Mouse (Mus musculus): ENCODE measurements around the gene Fbxl20. TPM values are rescaled to one million over a fixed set of nuclear protein-coding genes. Genes with fewer than 3 reads are reported as not detected.

Fbxl20 gene
- polyA plus RNA-seq, 1 experiment from 2014 or later: 20.6 TPM

DNA sequence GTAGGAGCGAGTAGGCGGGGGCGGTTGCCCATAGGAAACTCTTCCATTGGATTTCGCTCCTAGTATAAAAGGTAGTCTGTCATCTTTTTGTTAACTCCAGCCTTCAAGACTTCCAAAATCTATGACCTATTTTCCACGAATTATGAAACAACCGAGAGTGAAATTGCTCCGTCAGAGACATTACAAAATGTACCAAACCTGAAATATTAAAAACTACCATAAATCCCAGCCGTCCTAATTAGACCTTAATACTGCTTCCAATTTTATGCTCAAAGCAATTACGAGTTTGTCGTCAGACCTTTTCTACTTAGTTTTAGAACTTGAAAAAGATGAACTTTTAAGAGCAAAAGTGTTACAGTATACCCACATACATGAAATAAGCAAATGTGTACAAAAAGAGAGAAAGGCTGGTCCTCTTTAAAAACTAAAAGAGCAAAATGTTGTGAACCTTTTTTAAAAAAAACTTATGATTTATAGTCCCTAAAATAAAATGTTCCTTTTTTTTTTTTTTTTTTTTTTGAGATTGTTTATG is 488 bp upstream of the Fbxl20 start:
- H3K4me3 ChIP-seq (ENCODE audit: low read depth, low read length): peak overlapping the region; percentile 80
- ATAC-seq (ENCODE audit: insufficient number of reproducible peaks, low FRiP score, low TSS enrichment, low read depth) (no peak), DNase-seq (ENCODE audit: low spot score) (no peak)
- no peak overlapping the region for H3K27ac ChIP-seq (replicated peaks; ENCODE audit: low read depth, low read length)
- no peaks in the 10 kb centered on the region for H3K27me3 ChIP-seq (ENCODE audit: control insufficient read depth, insufficient read depth, low read length)
- 0 out of 2 replicates have a peak, but pooled peaks cover 3% of the 10 kb centered on the region for H3K4me1 ChIP-seq (ENCODE audit: control insufficient read depth, insufficient read depth, low read length)
- 11% methylated on average over 10 of the region's 10 CpGs for WGBS
- H3K4me2 ChIP-seq (ENCODE audit: low read depth, severe bottlenecking): peak overlapping the region; percentile 92; the same call in 1 of the 2 replicates
- no peaks in the 10 kb centered on the region for H3K36me3 ChIP-seq (ENCODE audit: control insufficient read depth, insufficient read depth, low read length)
- no peaks in the 10 kb centered on the region for H3K9me3 ChIP-seq (ENCODE audit: control insufficient read depth, low read length)
- no peak overlapping the region for H3K9ac ChIP-seq (ENCODE audit: low read length)

DNA sequence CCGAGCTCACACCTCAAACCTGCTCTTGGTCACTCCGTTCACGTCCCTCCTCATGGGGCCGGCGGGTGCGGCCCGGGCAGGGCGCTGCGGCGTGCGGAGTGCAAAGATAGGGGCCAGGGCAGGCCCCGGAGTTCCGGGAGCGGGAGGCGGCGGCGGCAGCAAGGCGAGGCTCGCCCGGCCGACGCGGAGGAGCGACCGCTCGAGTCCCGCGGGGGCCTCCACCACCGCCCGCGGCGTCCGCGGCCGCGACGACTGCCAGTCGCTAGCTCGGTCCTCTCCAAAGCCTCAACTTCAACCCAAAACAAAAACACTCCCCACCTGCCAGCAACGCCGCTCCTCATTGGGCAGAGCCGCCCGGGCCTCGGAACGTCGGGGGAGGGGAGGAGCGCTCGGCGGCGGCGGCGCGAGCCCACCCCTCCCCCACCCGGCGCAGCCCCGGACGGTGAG is 876 bp downstream of the Fbxl20 start:
- Histone ChIP-seq H3K36me3 (ENCODE audit: control insufficient read depth, insufficient read depth, low read length) (no peaks in the 10 kb centered on the region), H3K27me3 (ENCODE audit: control insufficient read depth, insufficient read depth, low read length) (no peaks in the 10 kb centered on the region), H3K9me3 (ENCODE audit: control insufficient read depth, low read length) (no peaks in the 10 kb centered on the region), H3K4me2 (ENCODE audit: low read depth, severe bottlenecking) (peak overlapping the region; percentile 92), H3K27ac (replicated peaks; ENCODE audit: low read depth, low read length) (peak overlapping the region; percentile 82), H3K4me3 (ENCODE audit: low read depth, low read length) (peak overlapping the region; percentile 80), H3K9ac (ENCODE audit: low read length) (peak overlapping the region; percentile 88), H3K4me1 (ENCODE audit: control insufficient read depth, insufficient read depth, low read length) (0 out of 2 replicates have a peak, but pooled peaks cover 3% of the 10 kb centered on the region)
- ATAC-seq (ENCODE audit: insufficient number of reproducible peaks, low FRiP score, low TSS enrichment, low read depth): peak; percentile 81
- peak; percentile 99 for DNase-seq (ENCODE audit: low spot score)
- under 1% methylated on average over 45 of the region's 57 CpGs for WGBS

DNA sequence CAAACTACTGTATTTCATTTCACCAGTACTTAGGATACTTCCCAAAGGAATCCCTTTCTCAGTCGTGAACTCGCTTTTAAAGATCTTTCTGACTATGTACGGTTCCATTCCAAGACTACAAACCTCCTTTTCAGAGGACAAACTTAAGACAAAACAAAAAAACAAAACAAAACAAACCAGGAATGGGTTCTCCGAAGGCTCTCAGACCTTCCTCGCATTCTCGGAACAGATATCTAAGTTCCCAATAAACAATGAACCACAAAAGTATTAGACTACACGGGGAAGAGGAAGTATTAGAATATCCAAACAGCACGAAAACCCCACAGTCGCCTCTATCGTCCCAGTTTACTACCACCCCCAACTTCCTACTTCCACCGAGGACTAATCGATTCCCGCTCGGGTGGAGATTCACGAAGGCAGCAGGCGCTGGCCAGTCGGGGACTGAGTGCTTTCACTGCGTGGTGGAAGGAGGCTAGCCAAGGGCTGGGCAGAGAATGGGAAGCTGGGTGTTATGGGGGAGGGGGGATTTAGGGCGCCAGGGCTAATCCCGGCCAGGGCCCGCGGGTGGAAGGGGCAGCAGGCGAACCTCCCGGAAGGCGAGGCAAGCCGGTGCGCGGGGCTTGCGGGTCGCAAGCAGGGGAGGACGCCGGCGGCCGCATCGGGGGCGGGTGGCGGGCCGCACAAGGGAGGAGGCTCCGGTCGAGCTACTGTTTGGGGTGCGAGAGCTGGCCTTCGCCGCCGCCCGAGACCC is 1.5 kb downstream of the Fbxl20 start:
- Histone ChIP-seq H3K4me2 (ENCODE audit: low read depth, severe bottlenecking) (peak overlapping the region; percentile 92), H3K4me1 (ENCODE audit: control insufficient read depth, insufficient read depth, low read length) (0 out of 2 replicates have a peak, but pooled peaks cover 3% of the 10 kb centered on the region), H3K27me3 (ENCODE audit: control insufficient read depth, insufficient read depth, low read length) (no peaks in the 10 kb centered on the region), H3K4me3 (ENCODE audit: low read depth, low read length) (peak overlapping the region; percentile 80), H3K9me3 (ENCODE audit: control insufficient read depth, low read length) (no peaks in the 10 kb centered on the region), H3K27ac (replicated peaks; ENCODE audit: low read depth, low read length) (peak overlapping the region; percentile 82), H3K36me3 (ENCODE audit: control insufficient read depth, insufficient read depth, low read length) (no peaks in the 10 kb centered on the region), H3K9ac (ENCODE audit: low read length) (peak overlapping the region; percentile 88)
- peak; percentile 56 for DNase-seq (ENCODE audit: low spot score)
- 2% methylated on average over 45 of the region's 45 CpGs for WGBS
- ATAC-seq (ENCODE audit: insufficient number of reproducible peaks, low FRiP score, low TSS enrichment, low read depth): no peak

DNA sequence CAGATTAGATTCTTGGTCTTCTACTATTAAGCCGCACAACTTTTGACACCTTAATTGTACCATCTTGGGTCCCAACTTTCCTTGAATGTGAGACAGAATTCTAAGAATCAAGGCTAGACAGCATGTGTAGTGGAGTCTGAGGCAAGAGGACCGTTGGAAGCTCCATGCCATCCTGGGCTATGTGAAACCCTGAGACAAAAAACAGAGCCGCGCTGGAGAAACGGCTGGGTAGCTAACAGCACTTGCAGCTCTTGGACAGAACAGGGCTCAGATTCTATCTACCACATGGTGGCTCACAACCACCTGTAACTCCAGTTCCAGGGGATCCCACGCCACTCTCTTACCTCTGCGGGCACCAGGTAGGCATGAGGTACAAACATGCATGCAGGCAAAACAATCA is 4.3 kb downstream of the Fbxl20 start:
- H3K9ac ChIP-seq (ENCODE audit: low read length): no peak overlapping the region
- H3K27ac ChIP-seq (replicated peaks; ENCODE audit: low read depth, low read length): no peak overlapping the region
- no peak overlapping the region for H3K4me3 ChIP-seq (ENCODE audit: low read depth, low read length)
- DNase-seq (ENCODE audit: low spot score): no peak
- no peaks in the 10 kb centered on the region for H3K9me3 ChIP-seq (ENCODE audit: control insufficient read depth, low read length)
- H3K36me3 ChIP-seq (ENCODE audit: control insufficient read depth, insufficient read depth, low read length): no peaks in the 10 kb centered on the region
- H3K4me1 ChIP-seq (ENCODE audit: control insufficient read depth, insufficient read depth, low read length): 0 out of 2 replicates have a peak, but pooled peaks cover 3% of the 10 kb centered on the region
- no peaks in the 10 kb centered on the region for H3K27me3 ChIP-seq (ENCODE audit: control insufficient read depth, insufficient read depth, low read length)
- no peak overlapping the region for H3K4me2 ChIP-seq (ENCODE audit: low read depth, severe bottlenecking)
- ATAC-seq (ENCODE audit: insufficient number of reproducible peaks, low FRiP score, low TSS enrichment, low read depth): no peak
- 76% methylated on average over 7 of the region's 7 CpGs for WGBS

DNA sequence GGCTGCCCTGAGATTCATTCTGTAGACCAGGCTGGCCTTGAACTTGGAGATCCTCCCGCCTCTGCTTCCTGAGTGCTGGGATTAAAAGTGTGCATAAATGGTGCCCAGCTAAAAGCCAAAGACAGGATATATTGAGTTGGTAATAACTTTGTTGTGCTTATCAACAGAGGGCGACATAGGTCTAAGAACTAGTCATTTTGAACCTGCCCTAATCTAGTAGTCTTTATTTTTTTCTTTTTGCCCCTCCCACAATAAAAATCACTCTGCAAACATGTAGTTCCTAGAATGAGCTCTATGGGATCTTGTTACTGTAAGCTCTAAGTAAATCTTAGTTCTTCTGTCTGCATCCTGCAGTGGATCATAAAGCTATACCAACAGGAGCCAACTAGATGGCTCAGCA is 7.7 kb downstream of the Fbxl20 start:
- Histone ChIP-seq H3K27me3 (ENCODE audit: control insufficient read depth, insufficient read depth, low read length) (no peaks in the 10 kb centered on the region), H3K36me3 (ENCODE audit: control insufficient read depth, insufficient read depth, low read length) (no peaks in the 10 kb centered on the region), H3K4me1 (ENCODE audit: control insufficient read depth, insufficient read depth, low read length) (no peaks in the 10 kb centered on the region), H3K9me3 (ENCODE audit: control insufficient read depth, low read length) (no peaks in the 10 kb centered on the region), H3K4me3 (ENCODE audit: low read depth, low read length) (no peak overlapping the region), H3K4me2 (ENCODE audit: low read depth, severe bottlenecking) (no peak overlapping the region), H3K9ac (ENCODE audit: low read length) (no peak overlapping the region), H3K27ac (replicated peaks; ENCODE audit: low read depth, low read length) (no peak overlapping the region)
- DNase-seq (ENCODE audit: low spot score): no peak
- WGBS: 88% methylated on average over 2 of the region's 2 CpGs
- ATAC-seq (ENCODE audit: insufficient number of reproducible peaks, low FRiP score, low TSS enrichment, low read depth): no peak

DNA sequence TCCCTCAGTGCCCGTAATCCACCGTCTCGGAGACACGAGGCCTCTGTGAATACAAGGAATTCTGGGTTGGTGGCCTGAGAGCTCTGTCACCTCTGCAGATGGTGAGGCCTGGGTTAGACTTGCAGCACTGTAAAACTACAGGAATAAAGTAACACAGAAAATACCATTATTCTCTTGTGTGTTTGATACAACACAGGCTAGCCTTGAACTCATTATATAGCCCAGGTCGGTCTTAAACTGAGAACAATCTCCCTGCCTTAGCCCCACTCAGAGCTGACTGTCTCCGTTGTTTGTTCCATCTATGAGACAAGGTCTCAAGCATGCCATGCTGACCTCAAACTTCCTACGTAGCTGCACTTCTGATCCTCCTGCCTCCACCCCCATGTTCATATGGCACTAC is 11.3 kb downstream of the Fbxl20 start:
- no peak for ATAC-seq (ENCODE audit: insufficient number of reproducible peaks, low FRiP score, low TSS enrichment, low read depth)

DNA sequence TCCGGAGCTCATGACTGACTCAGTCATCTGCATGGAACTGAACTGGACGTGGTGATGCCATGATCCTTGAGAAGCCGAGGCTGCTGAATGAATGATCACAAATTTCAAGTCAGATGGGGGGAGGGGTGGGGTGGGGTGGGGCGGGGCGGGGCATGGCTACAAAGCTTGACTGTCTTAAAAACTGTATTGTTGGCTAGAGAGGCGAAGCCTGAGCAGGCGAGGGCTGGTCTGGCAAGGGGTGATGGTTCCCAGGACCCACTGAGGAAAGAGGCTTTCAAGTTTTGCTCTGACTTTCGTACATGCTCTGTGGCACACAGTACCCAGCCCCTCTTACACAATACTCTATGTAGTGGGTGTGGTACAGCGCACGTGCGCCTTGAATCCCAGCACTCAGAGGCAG is 12.4 kb downstream of the Fbxl20 start:
- Histone ChIP-seq H3K4me1 (ENCODE audit: control insufficient read depth, insufficient read depth, low read length) (no peaks in the 10 kb centered on the region), H3K9ac (ENCODE audit: low read length) (no peak overlapping the region), H3K36me3 (ENCODE audit: control insufficient read depth, insufficient read depth, low read length) (no peaks in the 10 kb centered on the region), H3K9me3 (ENCODE audit: control insufficient read depth, low read length) (no peaks in the 10 kb centered on the region), H3K27me3 (ENCODE audit: control insufficient read depth, insufficient read depth, low read length) (no peaks in the 10 kb centered on the region), H3K4me2 (ENCODE audit: low read depth, severe bottlenecking) (no peak overlapping the region), H3K27ac (replicated peaks; ENCODE audit: low read depth, low read length) (no peak overlapping the region), H3K4me3 (ENCODE audit: low read depth, low read length) (no peak overlapping the region)
- ATAC-seq (ENCODE audit: insufficient number of reproducible peaks, low FRiP score, low TSS enrichment, low read depth) (no peak), DNase-seq (ENCODE audit: low spot score) (no peak)
- WGBS: 91% methylated on average over 11 of the region's 11 CpGs

More for the DNA sequence above, 11.3 kb downstream of the Fbxl20 start:
- no peak for DNase-seq (ENCODE audit: low spot score)
- Histone ChIP-seq H3K36me3 (ENCODE audit: control insufficient read depth, insufficient read depth, low read length) (no peaks in the 10 kb centered on the region), H3K9me3 (ENCODE audit: control insufficient read depth, low read length) (no peaks in the 10 kb centered on the region), H3K4me3 (ENCODE audit: low read depth, low read length) (no peak overlapping the region), H3K27me3 (ENCODE audit: control insufficient read depth, insufficient read depth, low read length) (no peaks in the 10 kb centered on the region), H3K9ac (ENCODE audit: low read length) (no peak overlapping the region), H3K27ac (replicated peaks; ENCODE audit: low read depth, low read length) (no peak overlapping the region), H3K4me2 (ENCODE audit: low read depth, severe bottlenecking) (no peak overlapping the region), H3K4me1 (ENCODE audit: control insufficient read depth, insufficient read depth, low read length) (no peaks in the 10 kb centered on the region)
- 83% methylated on average over 7 of the region's 7 CpGs for WGBS

DNA sequence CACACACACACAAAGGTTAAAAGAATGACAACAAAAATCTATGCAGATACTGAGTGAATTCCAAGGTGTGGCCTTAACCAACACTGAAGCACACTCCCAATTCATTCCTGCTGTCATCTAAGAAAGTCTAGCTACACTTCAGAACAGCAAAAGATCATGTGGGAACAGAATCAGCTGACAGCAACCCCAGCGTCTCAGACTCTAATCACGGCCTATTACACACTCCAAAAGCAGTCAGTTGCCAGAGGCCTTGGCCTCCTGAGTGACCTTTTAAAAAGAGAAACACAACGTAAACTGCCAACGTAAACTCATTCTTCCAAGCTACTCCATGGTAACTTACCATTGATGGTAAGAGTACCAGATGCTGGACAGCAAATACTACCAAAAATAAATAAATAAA is 15.3 kb downstream of the Fbxl20 start:
- no peak overlapping the region for H3K4me2 ChIP-seq (ENCODE audit: low read depth, severe bottlenecking)
- no peaks in the 10 kb centered on the region for H3K4me1 ChIP-seq (ENCODE audit: control insufficient read depth, insufficient read depth, low read length)
- no peak overlapping the region for H3K4me3 ChIP-seq (ENCODE audit: low read depth, low read length)
- no peak overlapping the region for H3K9ac ChIP-seq (ENCODE audit: low read length)
- H3K27ac ChIP-seq (replicated peaks; ENCODE audit: low read depth, low read length): no peak overlapping the region
- no peaks in the 10 kb centered on the region for H3K27me3 ChIP-seq (ENCODE audit: control insufficient read depth, insufficient read depth, low read length)
- ATAC-seq (ENCODE audit: insufficient number of reproducible peaks, low FRiP score, low TSS enrichment, low read depth) (no peak), DNase-seq (ENCODE audit: low spot score) (no peak)
- no peaks in the 10 kb centered on the region for H3K9me3 ChIP-seq (ENCODE audit: control insufficient read depth, low read length)
- no peaks in the 10 kb centered on the region for H3K36me3 ChIP-seq (ENCODE audit: control insufficient read depth, insufficient read depth, low read length)
- 71% methylated on average over 4 of the region's 4 CpGs for WGBS
